Mouse (Mus musculus): ENCODE measurements around the gene Nxf3. TPM values are rescaled to one million over a fixed set of nuclear protein-coding genes. Genes with fewer than 3 reads are reported as not detected.

The Nxf3 gene
- polyA plus RNA-seq (2012; rRNA removed), result 0.46 and 0.54 TPM in 2 replicates

DNA sequence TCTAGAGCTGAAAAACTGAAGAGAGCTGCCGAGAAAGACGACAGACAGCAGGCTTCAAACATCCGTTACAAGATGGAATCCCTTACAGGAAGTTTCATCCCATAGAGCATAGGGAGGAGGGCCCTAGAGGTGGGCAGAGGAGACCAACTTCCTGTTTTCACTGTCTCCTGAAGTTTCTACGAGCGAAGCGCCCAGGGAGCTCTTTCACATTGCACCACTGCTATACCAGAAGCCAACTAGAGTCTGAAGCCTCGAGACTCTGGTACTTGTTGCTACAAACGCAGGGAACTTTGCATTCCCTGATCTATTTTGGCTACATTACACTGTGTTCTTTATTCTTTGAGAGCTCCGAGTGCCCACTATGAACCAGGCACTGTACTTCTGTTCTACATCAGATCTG, at the start of gene Nxf3:
Nxf3 (minus strand) TSS at position 101 of the 400 bp plus-strand sequence.

DNA sequence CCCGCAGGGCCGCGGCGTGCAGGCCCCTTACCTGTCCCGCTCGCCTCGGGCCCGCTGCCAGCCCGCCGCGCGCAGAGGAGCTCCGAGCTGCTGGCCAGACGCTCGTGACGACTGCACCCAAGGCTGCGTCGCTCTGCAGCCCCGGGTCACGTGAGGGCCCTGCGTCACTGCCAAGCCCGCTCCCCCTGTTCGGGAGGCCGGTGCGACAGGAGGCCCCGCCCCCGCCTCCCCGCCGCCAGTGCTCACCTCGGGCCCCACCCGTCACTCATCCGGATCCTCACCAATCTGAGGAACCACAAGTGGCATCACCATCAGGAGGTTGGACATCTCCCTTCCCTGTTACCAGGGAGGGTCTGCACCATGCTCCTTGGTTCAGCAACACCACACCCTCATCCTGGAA, 17.0 kb downstream of the Nxf3 start, which contains the start of gene Bex2:
Bex2 (minus strand) TSS at position 217 of the 400 bp plus-strand sequence.

GRCm38 (mm10) chrX:136032799-136033763, 52.0 kb downstream of the Nxf3 start, which contains the start of gene Arxes1:
Arxes1 (plus strand) TSS chrX:136033367.

Other genes with a start within 250 kb of the Nxf3 start
- 0.73 and 0.94 TPM in 2 replicates for gene Gprasp2, start 246.2 kb downstream of the Nxf3 start, polyA plus RNA-seq (2012; rRNA removed)
- 8.3 and 9.7 TPM in 2 replicates for gene Arxes2, start 91.4 kb downstream of the Nxf3 start, polyA plus RNA-seq (2012; rRNA removed)
- 2.6 and 3.1 TPM in 2 replicates for gene Arxes1, start 51.9 kb downstream of the Nxf3 start, polyA plus RNA-seq (2012; rRNA removed)
- 102 and 103 TPM in 2 replicates for gene Bex2, start 17.0 kb downstream of the Nxf3 start, polyA plus RNA-seq (2012; rRNA removed)
- 156 and 169 TPM in 2 replicates for gene Bex4, start 53.7 kb upstream of the Nxf3 start, polyA plus RNA-seq (2012; rRNA removed)
- gene Tceal8, start 87.1 kb upstream of the Nxf3 start, polyA plus RNA-seq (2012; rRNA removed), result 106 and 123 TPM in 2 replicates
- 16.5 and 19.9 TPM in 2 replicates for gene Tceal5, start 118.6 kb upstream of the Nxf3 start, polyA plus RNA-seq (2012; rRNA removed)
- gene Tceal7, start 129.5 kb upstream of the Nxf3 start, polyA plus RNA-seq (2012; rRNA removed), result 0.20 and 3.1 TPM in 2 replicates
- gene Bex1, start 130.3 kb upstream of the Nxf3 start, polyA plus RNA-seq (2012; rRNA removed), result 184 and 188 TPM in 2 replicates
- 145 and 156 TPM in 2 replicates for gene Tceal9, start 159.8 kb upstream of the Nxf3 start, polyA plus RNA-seq (2012; rRNA removed)
- 235 and 241 TPM in 2 replicates for gene Bex3, start 185.0 kb upstream of the Nxf3 start, polyA plus RNA-seq (2012; rRNA removed)

Data from liver, embryonic 14 days (tissue).